Mouse (Mus musculus) small intestine, adult 2 months (tissue): ENCODE results near the gene Alg12.

ENCODE experiments used
- CTCF ChIP-seq: fragments of 200-500 bp; IDR thresholded peaks from 2 replicates; pipeline ENCODE4 v1.5.1; 2012; ENCODE audit warnings: low read depth, mild to moderate bottlenecking, control low read depth, inconsistent platforms, low read length, moderate library complexity, mixed read lengths; ENCODE audit not compliant: insufficient replicate concordance, insufficient read length; ENCODE audit errors: extremely low read depth
- POLR2A ChIP-seq: fragments of 200-500 bp; IDR thresholded peaks from 2 replicates; pipeline ENCODE4 v1.6.1; 2012; ENCODE audit warnings: low read depth, mild to moderate bottlenecking, control low read depth, inconsistent platforms, low read length, moderate library complexity

DNA sequence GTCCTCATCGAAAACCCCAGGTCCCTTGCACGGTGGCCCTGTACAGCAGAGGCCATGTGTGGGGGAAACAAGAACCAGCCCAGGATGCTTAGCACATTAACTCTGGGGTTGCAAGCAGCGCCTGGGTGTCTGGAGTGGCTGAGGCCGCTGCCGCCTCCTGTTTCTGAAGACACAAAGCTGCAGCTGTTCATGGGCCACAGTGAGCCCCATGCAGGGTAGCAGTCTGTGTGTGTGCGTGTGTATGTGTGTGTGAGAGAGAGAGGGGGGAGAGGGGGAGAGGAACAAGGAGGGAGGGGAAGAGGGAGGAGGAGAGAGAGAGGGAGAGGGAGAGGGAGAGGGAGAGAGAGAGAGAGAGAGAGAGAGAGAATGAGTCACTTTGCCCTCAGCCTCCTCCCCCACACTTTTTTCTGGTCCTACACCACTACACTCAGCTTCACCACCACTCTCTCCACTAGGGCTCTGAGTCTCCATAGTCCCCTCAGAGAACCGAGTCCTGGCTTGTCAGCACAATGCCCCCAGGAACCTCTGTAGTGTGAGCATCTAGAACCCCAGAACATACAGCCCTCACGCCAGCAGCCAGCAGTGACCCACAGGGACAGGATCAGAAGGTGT is 24.5 kb upstream of the Alg12 start:
- TF ChIP-seq POLR2A (no peak), CTCF (no peak)
